Mouse (Mus musculus) olfactory bulb, adult 2 months (tissue): ENCODE data around the gene Igf1.

Experiments
- CTCF ChIP-seq: fragments of 200-500 bp; IDR thresholded peaks from 2 replicates; pipeline ENCODE4 v1.5.1; 2012; ENCODE audit warnings: low read depth, mild to moderate bottlenecking, low read length, moderate library complexity; ENCODE audit not compliant: insufficient read depth
- POLR2A ChIP-seq: fragments of 200-500 bp; IDR thresholded peaks from 2 replicates; pipeline ENCODE4 v1.6.1; 2012; ENCODE audit warnings: mild to moderate bottlenecking, low read depth, low read length, moderate library complexity; ENCODE audit not compliant: insufficient read depth

- no peak for TF ChIP-seq POLR2A
- TF ChIP-seq CTCF: no peak
These were observed 2.5 kb upstream of the Igf1 start for GRCm38 (mm10) chr10:87855423-87856122.
